Mouse (Mus musculus) forebrain, embryonic 10.5 days (tissue): ENCODE data around the gene Gdap1l1. TPM values are rescaled to one million over a fixed set of nuclear protein-coding genes. Genes with fewer than 3 reads are reported as not detected.
A peak's percentile ranks its signal among the peaks of the same experiment; 100 is the strongest.

Experiments used
- DNase-seq: peaks from one replicate; pipeline ENCODE4 v3.0.0-alpha.2; 2017; ENCODE audit warnings: low spot score; ENCODE audit errors: extremely low spot score
- H3K27ac ChIP-seq: fragments of 300-500 bp; sonication (generic); 2 replicates; pipeline ENCODE4 v1.5.1; 2016; ENCODE audit warnings: mild to moderate bottlenecking
- H3K27me3 ChIP-seq: fragments of 300-500 bp; sonication (generic); 2 replicates; pipeline ENCODE4 v1.6.1; 2016; ENCODE audit warnings: mild to moderate bottlenecking; ENCODE audit not compliant: poor library complexity, severe bottlenecking
- H3K36me3 ChIP-seq: fragments of 300-500 bp; sonication (generic); replicated peaks from 2 replicates; pipeline ENCODE4 v1.6.1; 2016; ENCODE audit warnings: mild to moderate bottlenecking, moderate library complexity
- H3K4me1 ChIP-seq: fragments of 300-500 bp; sonication (generic); 2 replicates; pipeline ENCODE4 v1.6.1; 2016
- H3K4me3 ChIP-seq: fragments of 300-500 bp; sonication (generic); 2 replicates; pipeline ENCODE4 v1.5.1; 2016; ENCODE audit warnings: mild to moderate bottlenecking, moderate library complexity
- H3K9me3 ChIP-seq: fragments of 300-500 bp; sonication (generic); 2 replicates; pipeline ENCODE4 v1.6.1; 2016; ENCODE audit warnings: mild to moderate bottlenecking, moderate library complexity
- WGBS: fragments of 180-500 bp; shearing (Covaris S2); methylation state at CpG from one replicate; pipeline ENCODE4 v1.1.7; 2016; 5-methylcytosine and 5-hydroxymethylcytosine counted together
- polyA plus RNA-seq: library from polyadenylated mRNA; unstranded; fragments of >200 nt; fragmentation: Nextera tagmentation; extraction: Ambion mirVana; gene quantifications from 2 replicates; pipeline ENCODE4 v1.2.1, GENCODE M21; 2016

Gdap1l1 gene
- polyA plus RNA-seq, 1 experiment from 2014 or later = 11.8 TPM

GRCm38 (mm10) chr2:163471710-163472465, 33.6 kb downstream of the Gdap1l1 start:
- peaks cover 16% of the 10 kb centered on the region for H3K4me1 ChIP-seq
- DNase-seq = no peak
- H3K4me3 ChIP-seq = peak overlapping the region; percentile 85
- peak overlapping the region; percentile 89 for H3K27ac ChIP-seq
- peaks cover 23% of the 10 kb centered on the region for H3K36me3 ChIP-seq
- 5% methylated on average over 36 of the region's 36 CpGs for WGBS
- H3K27me3 ChIP-seq = no peaks in the 10 kb centered on the region
- H3K9me3 ChIP-seq = no peaks in the 10 kb centered on the region

- H3K27me3 ChIP-seq = no peaks in the 10 kb centered on the region
- 0% methylated on average over 28 of the region's 30 CpGs for WGBS
- DNase-seq = peak; percentile 96
- H3K9me3 ChIP-seq = no peaks in the 10 kb centered on the region
- peaks cover 23% of the 10 kb centered on the region for H3K36me3 ChIP-seq
- peak within 1 kb of the TSS; percentile 85 for H3K4me3 ChIP-seq
- H3K27ac ChIP-seq = peak within 1 kb of the TSS; percentile 89
- peaks cover 16% of the 10 kb centered on the region for H3K4me1 ChIP-seq
These were observed 34.2 kb downstream of the Gdap1l1 start, which contains the start of gene Fitm2 for GRCm38 (mm10) chr2:163472466-163472851. Gene Fitm2 (minus strand): TSS chr2:163472629.

GRCm38 (mm10) chr2:163480191-163480825, 42.0 kb downstream of the Gdap1l1 start:
- Histone ChIP-seq H3K9me3 (no peaks in the 10 kb centered on the region), H3K36me3 (no peaks in the 10 kb centered on the region), H3K4me1 (peaks cover 19% of the 10 kb centered on the region), H3K4me3 (no peak overlapping the region), H3K27me3 (peaks cover 29% of the 10 kb centered on the region), H3K27ac (no peak overlapping the region)
- WGBS = 49% methylated on average over 18 of the region's 18 CpGs
- DNase-seq = peak; percentile 22

DNA sequence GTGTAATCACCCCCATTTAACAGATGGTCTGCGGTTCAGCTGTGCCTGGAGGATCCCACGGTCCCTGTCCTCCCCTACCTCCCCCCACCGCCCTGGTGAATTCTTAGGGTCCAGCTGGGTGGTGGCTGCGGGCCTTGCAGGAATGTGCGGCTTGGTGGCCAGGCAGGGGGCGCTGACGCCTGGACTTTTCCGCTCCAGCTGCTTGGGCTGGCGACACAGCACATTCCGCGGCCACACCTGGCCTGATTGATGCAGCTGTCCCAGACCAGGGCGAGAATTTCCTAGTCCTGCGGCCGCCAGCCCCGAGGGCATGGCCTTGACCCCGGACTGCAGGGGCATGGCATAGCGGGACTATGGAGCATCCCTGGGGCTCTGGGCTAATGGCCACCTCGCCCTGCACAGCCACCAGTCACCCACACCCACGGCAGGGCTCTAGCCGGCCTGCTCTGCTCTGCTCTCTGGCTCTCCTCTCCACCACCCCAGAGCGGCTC, 43.3 kb downstream of the Gdap1l1 start:
- DNase-seq = peak; percentile 44
- Histone ChIP-seq H3K4me1 (peaks cover 19% of the 10 kb centered on the region), H3K27me3 (peaks cover 29% of the 10 kb centered on the region), H3K4me3 (peak overlapping the region; percentile 49), H3K36me3 (no peaks in the 10 kb centered on the region), H3K27ac (0 out of 2 replicates have a peak overlapping the region, but pooled peaks have one; percentile 25), H3K9me3 (no peaks in the 10 kb centered on the region)
- WGBS = 2% methylated on average over 21 of the region's 21 CpGs

DNA sequence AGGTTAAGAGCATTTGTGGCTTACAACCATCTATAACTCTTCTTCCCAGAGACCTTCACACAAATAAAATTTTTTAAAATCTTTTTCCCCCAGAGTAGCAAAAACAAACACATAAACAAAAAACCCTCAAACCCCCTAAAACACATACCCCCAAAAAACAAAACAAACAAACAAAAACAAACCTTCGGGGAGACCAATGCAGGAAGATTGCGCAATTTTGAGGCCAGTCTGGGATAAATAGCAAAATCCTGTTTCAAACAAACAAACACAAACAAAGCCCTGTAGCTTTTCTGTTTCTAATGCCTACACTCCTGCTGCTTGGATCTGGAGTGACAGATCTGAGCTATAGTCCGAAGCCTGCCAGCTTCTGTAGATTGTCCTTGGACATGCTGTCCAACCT, 49.1 kb downstream of the Gdap1l1 start:
- peaks cover 5% of the 10 kb centered on the region for H3K4me1 ChIP-seq
- H3K36me3 ChIP-seq = no peaks in the 10 kb centered on the region
- H3K27me3 ChIP-seq = peaks cover 6% of the 10 kb centered on the region
- DNase-seq = no peak
- H3K9me3 ChIP-seq = no peaks in the 10 kb centered on the region
- H3K27ac ChIP-seq = no peak overlapping the region
- H3K4me3 ChIP-seq = no peak overlapping the region
- WGBS = 91% methylated on average over 3 of the region's 3 CpGs

- Histone ChIP-seq H3K27me3 (peaks cover 9% of the 10 kb centered on the region; the same call in 1 of the 2 replicates), H3K4me3 (no peak overlapping the region), H3K9me3 (no peaks in the 10 kb centered on the region), H3K36me3 (no peaks in the 10 kb centered on the region), H3K27ac (no peak overlapping the region; the same call in 1 of the 2 replicates), H3K4me1 (peaks cover 16% of the 10 kb centered on the region)
- DNase-seq = no peak
- 72% methylated on average over 5 of the region's 5 CpGs for WGBS
These were observed 51.5 kb downstream of the Gdap1l1 start for GRCm38 (mm10) chr2:163489725-163490291.

DNA sequence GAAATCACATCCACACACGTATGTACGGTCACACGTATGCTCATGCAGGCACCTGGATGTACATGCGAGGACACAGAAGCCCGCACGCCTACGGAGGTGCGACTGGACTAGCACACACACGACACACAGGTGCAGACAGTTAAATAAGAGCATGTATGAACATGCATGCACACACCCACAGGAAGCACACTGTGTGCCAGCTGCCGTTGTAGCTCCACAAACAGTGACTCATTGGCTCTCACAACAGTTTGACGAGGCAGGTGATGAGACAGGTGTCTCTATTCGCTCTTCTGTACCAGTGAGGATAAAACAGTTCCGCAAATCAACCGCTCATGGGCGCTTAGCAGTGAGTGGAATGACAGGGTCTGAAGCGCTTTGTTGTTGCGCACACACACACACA, 52.4 kb downstream of the Gdap1l1 start:
- WGBS = 90% methylated on average over 17 of the region's 17 CpGs
- Histone ChIP-seq H3K9me3 (no peaks in the 10 kb centered on the region), H3K27ac (no peak overlapping the region), H3K4me3 (no peak overlapping the region), H3K36me3 (no peaks in the 10 kb centered on the region), H3K4me1 (peaks cover 16% of the 10 kb centered on the region), H3K27me3 (peaks cover 9% of the 10 kb centered on the region; the same call in 1 of the 2 replicates)
- DNase-seq = no peak

- 72% methylated on average over 7 of the region's 7 CpGs for WGBS
- Histone ChIP-seq H3K4me3 (no peak overlapping the region), H3K4me1 (peaks cover 16% of the 10 kb centered on the region), H3K27me3 (peaks cover 9% of the 10 kb centered on the region; the same call in 1 of the 2 replicates), H3K36me3 (no peaks in the 10 kb centered on the region), H3K27ac (no peak overlapping the region), H3K9me3 (no peaks in the 10 kb centered on the region)
- DNase-seq = no peak
These were observed 53.1 kb downstream of the Gdap1l1 start for GRCm38 (mm10) chr2:163491351-163491750.

- 81% methylated on average over 5 of the region's 5 CpGs for WGBS
- no peak within 1 kb of the TSS for H3K27ac ChIP-seq
- H3K27me3 ChIP-seq = peaks cover 9% of the 10 kb centered on the region; the same call in 1 of the 2 replicates
- no peaks in the 10 kb centered on the region for H3K36me3 ChIP-seq
- H3K9me3 ChIP-seq = no peaks in the 10 kb centered on the region
- H3K4me1 ChIP-seq = peaks cover 16% of the 10 kb centered on the region
- no peak for DNase-seq
- H3K4me3 ChIP-seq = no peak within 1 kb of the TSS
These were observed 53.7 kb downstream of the Gdap1l1 start, which contains the start of gene R3hdml for GRCm38 (mm10) chr2:163492018-163492417. Gene R3hdml (plus strand): TSS chr2:163492318.

DNA sequence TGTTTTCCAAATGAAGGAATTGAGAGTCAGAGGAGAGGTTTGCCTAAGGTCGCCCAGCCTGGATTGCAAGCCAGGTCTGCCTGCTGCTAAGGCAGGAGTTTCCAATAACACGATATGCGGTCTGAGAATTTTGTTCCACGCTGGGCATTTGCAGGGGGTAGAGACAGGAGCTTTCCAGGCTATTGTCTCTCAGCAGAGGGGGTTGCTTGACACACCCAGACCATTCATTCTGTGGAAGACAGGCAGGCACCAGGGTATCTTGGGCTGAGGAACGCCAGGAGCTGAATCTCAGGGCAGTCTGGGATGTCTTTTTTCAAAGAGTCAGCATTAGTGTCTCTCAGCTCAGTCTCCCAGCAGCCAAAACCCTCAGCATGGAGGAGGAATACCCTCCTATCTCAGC, 54.8 kb downstream of the Gdap1l1 start:
- no peak overlapping the region for H3K27ac ChIP-seq
- no peaks in the 10 kb centered on the region for H3K9me3 ChIP-seq
- no peak for DNase-seq
- H3K4me1 ChIP-seq = peaks cover 16% of the 10 kb centered on the region
- H3K4me3 ChIP-seq = no peak overlapping the region
- 14% methylated on average over 5 of the region's 5 CpGs for WGBS
- H3K27me3 ChIP-seq = peaks cover 9% of the 10 kb centered on the region; the same call in 1 of the 2 replicates
- no peaks in the 10 kb centered on the region for H3K36me3 ChIP-seq

DNA sequence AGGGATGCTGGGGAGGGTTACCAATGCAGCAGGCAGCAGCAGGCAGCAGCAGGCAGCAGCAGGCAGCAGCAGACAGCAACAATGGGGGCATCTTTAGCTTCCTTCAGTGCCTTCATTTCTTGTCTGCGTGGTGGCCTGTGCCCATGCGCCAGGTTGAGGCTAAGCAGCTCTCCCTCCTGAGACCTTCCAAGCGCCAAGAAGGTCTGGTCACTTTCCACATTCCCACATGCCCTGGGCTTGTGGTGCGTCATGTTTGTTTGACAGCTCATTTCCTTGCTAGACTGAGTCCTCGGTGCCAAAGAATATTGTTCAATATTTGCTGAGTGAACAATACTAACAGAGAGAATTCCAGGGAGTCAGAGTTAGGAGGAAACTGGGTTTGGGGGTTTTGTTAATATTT, 55.7 kb downstream of the Gdap1l1 start:
- Histone ChIP-seq H3K27me3 (peaks cover 9% of the 10 kb centered on the region; the same call in 1 of the 2 replicates), H3K36me3 (no peaks in the 10 kb centered on the region), H3K27ac (no peak overlapping the region), H3K9me3 (no peaks in the 10 kb centered on the region), H3K4me1 (peaks cover 16% of the 10 kb centered on the region), H3K4me3 (no peak overlapping the region)
- 68% methylated on average over 5 of the region's 5 CpGs for WGBS
- no peak for DNase-seq

DNA sequence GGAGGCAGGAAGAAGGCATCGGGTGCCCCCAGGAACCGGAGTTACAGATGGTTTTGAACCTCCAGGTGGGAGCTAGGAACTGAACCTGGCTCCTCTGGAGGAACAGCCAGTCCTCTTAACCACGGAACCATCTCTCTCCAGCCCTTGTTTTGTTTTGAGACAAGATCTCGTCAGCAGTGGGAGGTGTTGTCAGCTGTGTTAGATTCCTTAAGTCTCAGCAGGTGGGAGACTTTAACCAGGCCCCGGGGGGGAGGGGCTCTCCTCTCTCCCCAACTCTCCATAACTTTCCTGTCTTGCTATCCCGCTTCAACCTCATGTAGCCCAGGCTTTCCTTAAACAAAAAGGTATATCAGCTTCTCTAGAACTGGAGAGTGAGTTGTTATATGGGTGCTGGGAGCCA, 56.2 kb downstream of the Gdap1l1 start:
- WGBS = 47% methylated on average over 6 of the region's 6 CpGs
- Histone ChIP-seq H3K9me3 (no peaks in the 10 kb centered on the region), H3K27me3 (peaks cover 9% of the 10 kb centered on the region; the same call in 1 of the 2 replicates), H3K36me3 (no peaks in the 10 kb centered on the region), H3K4me3 (no peak overlapping the region), H3K27ac (no peak overlapping the region), H3K4me1 (peaks cover 16% of the 10 kb centered on the region)
- DNase-seq = no peak
